Mouse (Mus musculus) forebrain, embryonic 13.5 days (tissue): ENCODE measurements around the gene Rbm39. TPM values are rescaled to one million over a fixed set of nuclear protein-coding genes. Genes with fewer than 3 reads are reported as not detected.
"Not testable (repeated sequence)": the region's sequence is repeated elsewhere in the genome, so short reads cannot be mapped to it uniquely, and the experiment has no call there.

ENCODE experiments used
- ATAC-seq: fragments of 200-750 bp; cut with Nextera tagmentation; 2 replicates; pipeline ENCODE4 v1.8.0; 2017
- H3K27ac ChIP-seq: fragments of 300-500 bp; sonication (generic); 2 replicates; pipeline ENCODE4 v1.5.1; 2015; ENCODE audit warnings: inconsistent platforms, mild to moderate bottlenecking, moderate library complexity
- H3K27me3 ChIP-seq: fragments of 300-500 bp; sonication (generic); 2 replicates; pipeline ENCODE4 v1.6.1; 2015; ENCODE audit warnings: mild to moderate bottlenecking, inconsistent platforms
- H3K36me3 ChIP-seq: fragments of 300-500 bp; sonication (generic); 2 replicates; pipeline ENCODE4 v1.6.1; 2015; ENCODE audit warnings: mild to moderate bottlenecking, inconsistent platforms; ENCODE audit not compliant: poor library complexity, severe bottlenecking
- H3K4me1 ChIP-seq: fragments of 300-500 bp; sonication (generic); 2 replicates; pipeline ENCODE4 v1.6.1; 2015; ENCODE audit warnings: inconsistent platforms
- H3K4me2 ChIP-seq: fragments of 300-500 bp; sonication (generic); 2 replicates; pipeline ENCODE4 v1.6.1; 2015; ENCODE audit warnings: inconsistent platforms, mild to moderate bottlenecking, moderate library complexity
- H3K4me3 ChIP-seq: fragments of 300-500 bp; sonication (generic); 2 replicates; pipeline ENCODE4 v1.5.1; 2015; ENCODE audit warnings: mild to moderate bottlenecking, inconsistent platforms
- H3K9ac ChIP-seq: fragments of 300-500 bp; sonication (generic); 2 replicates; pipeline ENCODE4 v1.6.1; 2015; ENCODE audit warnings: mild to moderate bottlenecking, inconsistent platforms
- H3K9me3 ChIP-seq: fragments of 300-500 bp; sonication (generic); replicated peaks from 2 replicates; pipeline ENCODE4 v1.6.1; 2016; ENCODE audit warnings: inconsistent platforms
- WGBS: fragments of 180-500 bp; shearing (Covaris S2); methylation state at CpG from one replicate; pipeline ENCODE4 v1.1.7; 2015; 5-methylcytosine and 5-hydroxymethylcytosine counted together
- polyA plus RNA-seq: library from polyadenylated mRNA; unstranded; fragments of >200 nt; fragmentation: Nextera tagmentation; extraction: Ambion mirVana; gene quantifications from 2 replicates; pipeline ENCODE4 v1.2.1, GENCODE M21; 2015

Gene Rbm39
- polyA plus RNA-seq, 1 experiment from 2014 or later = 711 TPM

DNA sequence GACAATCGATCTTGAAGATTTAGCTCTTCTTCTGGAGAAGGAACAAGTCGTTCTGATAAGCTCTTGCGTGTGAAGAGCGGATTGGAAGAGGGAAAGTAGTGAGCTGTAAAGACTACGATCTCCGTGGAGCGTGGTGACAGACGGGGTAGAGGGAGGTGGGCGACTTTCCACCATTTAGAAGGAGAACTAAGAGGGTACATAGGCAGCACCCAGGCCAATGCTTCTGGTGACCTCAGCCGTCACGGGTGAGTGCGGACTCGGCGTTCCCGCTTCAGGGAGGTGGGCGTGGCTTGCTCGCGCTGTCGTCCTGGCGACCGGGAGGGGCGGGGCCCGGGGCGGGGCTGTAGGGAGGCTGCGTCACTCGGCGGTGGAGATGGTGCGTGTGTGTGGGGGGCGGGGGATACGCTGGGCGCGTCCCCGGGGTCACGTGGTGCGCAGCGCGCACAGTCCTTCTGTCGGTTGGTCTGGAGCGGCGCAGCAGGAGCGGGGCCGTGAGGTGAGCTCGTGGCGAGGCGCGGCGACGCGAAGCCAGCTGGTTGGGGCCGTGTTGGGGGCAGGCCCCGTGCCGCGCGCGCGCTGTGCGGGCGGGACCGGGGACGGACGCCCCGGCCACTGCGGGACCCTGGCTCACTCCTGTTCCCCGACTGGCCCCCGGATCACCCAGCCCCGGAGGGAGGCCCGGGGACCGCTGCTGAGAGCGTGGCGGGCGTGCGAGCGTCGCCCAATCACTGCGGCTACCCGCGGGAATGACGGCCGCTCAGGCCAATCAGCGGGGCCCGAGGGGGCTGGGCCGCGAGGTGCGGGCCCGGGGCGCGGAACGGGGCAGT, 16.5 kb upstream of the Rbm39 start, which contains the start of gene Phf20:
Phf20 (plus strand) TSS at position 165 of the 827 bp plus-strand sequence.
- Histone ChIP-seq H3K4me2 (peak within 1 kb of the TSS; percentile 63), H3K27me3 (no peaks in the 10 kb centered on the region), H3K36me3 (peaks cover 13% of the 10 kb centered on the region), H3K9ac (peak within 1 kb of the TSS; percentile 87), H3K9me3 (no peaks in the 10 kb centered on the region), H3K4me3 (peak within 1 kb of the TSS; percentile 68), H3K4me1 (peaks cover 32% of the 10 kb centered on the region), H3K27ac (peak within 1 kb of the TSS; percentile 98)
- peak; percentile 98 for ATAC-seq
- WGBS = under 1% methylated on average over 52 of the region's 88 CpGs

DNA sequence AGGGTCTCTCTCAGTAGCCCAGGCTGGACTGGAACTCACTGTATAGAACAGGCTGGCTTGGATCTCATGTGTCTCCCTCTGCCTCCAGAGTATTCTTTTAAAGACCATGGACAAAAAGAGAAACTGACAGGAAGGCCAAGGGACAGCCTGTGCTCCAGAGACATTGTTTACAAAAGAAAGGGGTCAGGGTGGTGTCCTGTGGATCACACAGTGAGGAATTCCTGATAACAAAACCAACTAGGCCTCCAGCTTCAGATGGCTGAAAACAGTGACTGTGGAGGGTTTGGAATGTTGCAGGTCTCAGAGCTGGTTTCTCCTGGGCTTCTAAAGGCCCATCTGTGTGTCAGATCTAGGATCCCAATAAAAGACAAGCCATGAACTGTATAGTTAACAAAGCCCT, 14.5 kb upstream of the Rbm39 start:
- Histone ChIP-seq H3K27me3 (no peaks in the 10 kb centered on the region), H3K9me3 (no peaks in the 10 kb centered on the region), H3K4me1 (peaks cover 25% of the 10 kb centered on the region), H3K4me3 (no peak overlapping the region), H3K9ac (no peak overlapping the region), H3K27ac (no peak overlapping the region), H3K36me3 (no peaks in the 10 kb centered on the region), H3K4me2 (no peak overlapping the region)
- ATAC-seq = no peak

- 82% methylated on average over 3 of the region's 3 CpGs for WGBS
- Histone ChIP-seq H3K27me3 (no peaks in the 10 kb centered on the region), H3K27ac (no peak overlapping the region), H3K9ac (no peak overlapping the region), H3K4me3 (no peak overlapping the region), H3K4me2 (no peak overlapping the region), H3K9me3 (no peaks in the 10 kb centered on the region), H3K4me1 (peaks cover 13% of the 10 kb centered on the region), H3K36me3 (no peaks in the 10 kb centered on the region)
- no peak for ATAC-seq
Measured at GRCm38 (mm10) chr2:156193066-156193862, 13.2 kb upstream of the Rbm39 start.

DNA sequence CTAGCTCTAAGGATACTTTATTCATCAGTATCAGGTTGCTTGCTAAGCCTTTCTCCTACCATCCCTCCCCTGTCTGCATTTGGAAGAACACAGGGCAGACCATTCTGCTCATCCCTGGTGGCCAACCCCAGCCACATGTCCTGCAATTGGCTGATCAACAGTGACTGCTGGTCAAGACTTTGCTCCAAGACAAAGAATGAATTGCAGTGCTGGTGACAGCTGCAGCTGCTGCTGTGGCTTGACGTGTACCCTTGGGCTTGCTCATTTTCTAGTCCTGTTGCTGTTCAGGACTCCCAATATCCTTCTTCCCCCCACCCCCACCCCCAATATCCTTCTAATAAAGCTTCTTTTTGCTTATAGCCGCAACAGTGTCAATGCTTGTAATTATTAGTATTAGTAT, 12.0 kb upstream of the Rbm39 start:
- Histone ChIP-seq H3K9ac (no peak overlapping the region), H3K4me1 (peaks cover 5% of the 10 kb centered on the region; the same call in 1 of the 2 replicates), H3K4me2 (no peak overlapping the region), H3K27ac (no peak overlapping the region), H3K4me3 (no peak overlapping the region), H3K36me3 (no peaks in the 10 kb centered on the region), H3K9me3 (no peaks in the 10 kb centered on the region), H3K27me3 (no peaks in the 10 kb centered on the region)
- no peak for ATAC-seq
- 74% methylated on average over 2 of the region's 2 CpGs for WGBS

- Histone ChIP-seq H3K4me3 (no peak overlapping the region), H3K4me1 (peaks cover 5% of the 10 kb centered on the region; the same call in 1 of the 2 replicates), H3K9me3 (no peaks in the 10 kb centered on the region), H3K27me3 (no peaks in the 10 kb centered on the region), H3K4me2 (no peak overlapping the region), H3K9ac (no peak overlapping the region), H3K27ac (no peak overlapping the region), H3K36me3 (no peaks in the 10 kb centered on the region)
- 90% methylated on average over 2 of the region's 2 CpGs for WGBS
- no peak for ATAC-seq
Measured at GRCm38 (mm10) chr2:156191540-156191939, 11.5 kb upstream of the Rbm39 start.

- Histone ChIP-seq H3K27me3 (no peaks in the 10 kb centered on the region), H3K9ac (no peak overlapping the region), H3K4me2 (no peak overlapping the region), H3K4me1 (no peaks in the 10 kb centered on the region), H3K36me3 (no peaks in the 10 kb centered on the region), H3K9me3 (no peaks in the 10 kb centered on the region), H3K4me3 (no peak overlapping the region), H3K27ac (no peak overlapping the region)
- 87% methylated on average over 14 of the region's 14 CpGs for WGBS
- ATAC-seq = no peak
Measured at GRCm38 (mm10) chr2:156190004-156190896, 10.2 kb upstream of the Rbm39 start.

DNA sequence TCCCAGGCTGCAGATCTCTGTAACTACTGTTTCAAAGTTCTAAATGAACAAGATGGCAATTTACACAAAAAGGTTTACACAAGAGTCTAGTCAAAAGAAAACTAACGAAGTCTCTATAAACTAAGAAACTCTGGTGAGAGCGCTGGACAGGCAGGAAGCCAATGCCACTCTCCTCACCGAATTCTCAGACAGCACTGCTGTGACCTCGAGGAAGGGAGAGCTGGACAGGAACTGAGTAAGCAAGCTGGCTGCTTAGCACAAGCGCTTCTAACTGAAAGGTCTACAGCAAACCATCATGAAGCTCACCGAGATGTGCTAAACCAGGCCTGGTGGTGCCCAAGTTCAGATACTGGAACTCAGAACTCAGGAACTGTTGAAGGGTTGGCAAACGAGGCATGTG, 9.2 kb upstream of the Rbm39 start:
- H3K4me1 ChIP-seq, H3K4me3 ChIP-seq, H3K36me3 ChIP-seq, H3K27me3 ChIP-seq, H3K4me2 ChIP-seq, H3K9me3 ChIP-seq, H3K27ac ChIP-seq, H3K9ac ChIP-seq, ATAC-seq: not testable (repeated sequence)
- WGBS = 85% methylated on average over 7 of the region's 7 CpGs

GRCm38 (mm10) chr2:156181592-156181991, 1.6 kb upstream of the Rbm39 start:
- WGBS = 81% methylated on average over 2 of the region's 2 CpGs
- Histone ChIP-seq H3K9me3 (no peaks in the 10 kb centered on the region), H3K4me2 (peak overlapping the region; percentile 72), H3K36me3 (peaks cover 18% of the 10 kb centered on the region), H3K27ac (no peak overlapping the region), H3K4me1 (peaks cover 27% of the 10 kb centered on the region), H3K27me3 (no peaks in the 10 kb centered on the region), H3K4me3 (no peak overlapping the region), H3K9ac (peak overlapping the region; percentile 100)
- ATAC-seq = no peak

- 18% methylated on average over 8 of the region's 8 CpGs for WGBS
- Histone ChIP-seq H3K4me1 (peaks cover 33% of the 10 kb centered on the region), H3K4me2 (peak overlapping the region; percentile 72), H3K4me3 (peak overlapping the region; percentile 100), H3K27ac (peak overlapping the region; percentile 92), H3K27me3 (no peaks in the 10 kb centered on the region), H3K9ac (peak overlapping the region; percentile 100), H3K36me3 (peaks cover 23% of the 10 kb centered on the region), H3K9me3 (no peaks in the 10 kb centered on the region)
- no peak for ATAC-seq
Measured at GRCm38 (mm10) chr2:156180824-156181590, 969 bp upstream of the Rbm39 start.

- WGBS = 0% methylated on average over 40 of the region's 41 CpGs
- Histone ChIP-seq H3K9me3 (no peaks in the 10 kb centered on the region), H3K9ac (peak overlapping the region; percentile 100), H3K4me2 (peak overlapping the region; percentile 89), H3K27me3 (no peaks in the 10 kb centered on the region), H3K27ac (peak overlapping the region; percentile 98), H3K36me3 (peaks cover 31% of the 10 kb centered on the region), H3K4me1 (peaks cover 37% of the 10 kb centered on the region), H3K4me3 (peak overlapping the region; percentile 100)
- no peak; the same call in 1 of the 2 replicates for ATAC-seq
Measured at GRCm38 (mm10) chr2:156179796-156180093, 293 bp downstream of the Rbm39 start.

DNA sequence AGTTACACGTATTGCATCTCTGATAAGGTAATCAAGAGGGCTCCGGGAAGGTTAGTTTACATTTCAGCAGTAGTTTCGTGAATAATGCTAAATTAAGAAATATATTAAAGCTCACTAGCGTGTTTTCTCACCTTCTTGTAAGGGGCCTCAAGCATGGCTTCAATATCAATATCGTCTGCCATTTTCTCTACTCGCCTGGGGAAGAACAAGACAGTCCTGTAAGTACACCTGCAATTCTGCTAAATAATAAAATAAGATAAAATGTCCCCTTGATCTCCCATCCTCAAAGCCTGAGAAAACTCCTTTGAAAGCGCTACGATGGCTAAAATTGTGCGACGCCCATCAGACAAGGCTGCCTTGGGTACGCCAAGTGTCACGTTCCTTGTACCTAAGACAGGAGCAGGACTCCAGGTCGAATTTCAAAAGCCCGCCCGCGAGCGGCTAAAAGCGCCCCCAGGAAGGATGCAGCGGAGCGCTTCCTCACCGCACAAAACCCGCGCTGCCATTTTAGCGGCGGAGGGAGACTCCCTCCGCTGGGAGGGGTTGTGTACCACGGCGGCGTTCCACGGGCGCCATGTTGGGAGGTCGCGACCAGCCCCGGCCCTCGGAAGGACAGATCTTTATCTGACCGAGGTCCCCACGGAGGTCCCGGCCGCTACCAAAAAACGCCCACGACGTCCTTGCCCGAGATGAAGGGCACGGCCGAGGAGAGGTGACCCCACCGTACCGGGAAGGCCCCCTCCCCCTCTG, 817 bp downstream of the Rbm39 start:
- Histone ChIP-seq H3K4me3 (peak overlapping the region; percentile 100), H3K36me3 (peaks cover 33% of the 10 kb centered on the region), H3K9ac (peak overlapping the region; percentile 100), H3K4me1 (peaks cover 38% of the 10 kb centered on the region), H3K27me3 (no peaks in the 10 kb centered on the region), H3K9me3 (no peaks in the 10 kb centered on the region), H3K27ac (peak overlapping the region; percentile 98), H3K4me2 (peak overlapping the region; percentile 89)
- WGBS = 1% methylated on average over 44 of the region's 47 CpGs
- ATAC-seq = peak; percentile 42
